Mouse (Mus musculus): ENCODE measurements around the gene Zfp977. TPM values are rescaled to one million over a fixed set of nuclear protein-coding genes. Genes with fewer than 3 reads are reported as not detected.
"Not testable (repeated sequence)": the region's sequence is repeated elsewhere in the genome, so short reads cannot be mapped to it uniquely, and the experiment has no call there.

Zfp977 gene
- polyA plus RNA-seq (2015; fragmentation: Nextera tagmentation; extraction: Ambion mirVana): 1.5 TPM in 2 replicates

- not testable (repeated sequence) for H3K27me3 ChIP-seq; H3K4me3 ChIP-seq; H3K27ac ChIP-seq; H3K9me3 ChIP-seq; H3K9ac ChIP-seq; H3K4me2 ChIP-seq; H3K36me3 ChIP-seq; H3K4me1 ChIP-seq; ATAC-seq (ENCODE audit: insufficient number of reproducible peaks, low FRiP score, low TSS enrichment, low read depth)
- 91% methylated on average over 11 of the region's 11 CpGs for WGBS
Measured at GRCm38 (mm10) chr7:42592413-42592812, at the start of gene Zfp977. Gene Zfp977, minus strand, starts transcription at chr7:42592547.

- H3K9me3 ChIP-seq; H3K36me3 ChIP-seq; ATAC-seq (ENCODE audit: insufficient number of reproducible peaks, low FRiP score, low TSS enrichment, low read depth); H3K4me1 ChIP-seq; H3K4me2 ChIP-seq; H3K9ac ChIP-seq; H3K27me3 ChIP-seq; H3K4me3 ChIP-seq; H3K27ac ChIP-seq: not testable (repeated sequence)
Measured at GRCm38 (mm10) chr7:42631031-42631430, 38.7 kb upstream of the Zfp977 start.

GRCm38 (mm10) chr7:42595666-42596065, 3.3 kb upstream of the Zfp977 start:
- not testable (repeated sequence) for H3K4me3 ChIP-seq; H3K4me1 ChIP-seq; H3K36me3 ChIP-seq; H3K27me3 ChIP-seq; H3K9me3 ChIP-seq; H3K4me2 ChIP-seq; H3K9ac ChIP-seq; ATAC-seq (ENCODE audit: insufficient number of reproducible peaks, low FRiP score, low TSS enrichment, low read depth); H3K27ac ChIP-seq

- H3K27ac ChIP-seq; H3K9ac ChIP-seq; H3K27me3 ChIP-seq; H3K36me3 ChIP-seq; H3K4me2 ChIP-seq; H3K4me1 ChIP-seq; ATAC-seq (ENCODE audit: insufficient number of reproducible peaks, low FRiP score, low TSS enrichment, low read depth); H3K9me3 ChIP-seq; H3K4me3 ChIP-seq: not testable (repeated sequence)
Measured at GRCm38 (mm10) chr7:42591311-42591710, 1.0 kb downstream of the Zfp977 start.

- Histone ChIP-seq H3K27me3 (no peaks in the 10 kb centered on the region), H3K4me1 (no peaks in the 10 kb centered on the region), H3K36me3 (peaks cover 7% of the 10 kb centered on the region; the same call in 1 of the 2 replicates), H3K4me3 (no peak within 1 kb of the TSS), H3K9me3 (peaks cover 28% of the 10 kb centered on the region), H3K9ac (no peak within 1 kb of the TSS), H3K27ac (no peak within 1 kb of the TSS), H3K4me2 (no peak within 1 kb of the TSS)
- ATAC-seq (ENCODE audit: insufficient number of reproducible peaks, low FRiP score, low TSS enrichment, low read depth): no peak
- WGBS: 90% methylated on average over 5 of the region's 5 CpGs
Measured at GRCm38 (mm10) chr7:42578488-42578887, 13.9 kb downstream of the Zfp977 start, which contains the start of gene Gm21028. Gene Gm21028, minus strand, starts transcription at chr7:42578588.

- H3K4me2 ChIP-seq: no peak overlapping the region
- 74% methylated on average over 3 of the region's 3 CpGs for WGBS
- no peaks in the 10 kb centered on the region for H3K4me1 ChIP-seq
- no peak for ATAC-seq (ENCODE audit: insufficient number of reproducible peaks, low FRiP score, low TSS enrichment, low read depth)
- no peaks in the 10 kb centered on the region for H3K27me3 ChIP-seq
- H3K9me3 ChIP-seq: no peaks in the 10 kb centered on the region
- no peak overlapping the region for H3K9ac ChIP-seq
- H3K4me3 ChIP-seq: no peak overlapping the region
- no peaks in the 10 kb centered on the region for H3K36me3 ChIP-seq
- no peak overlapping the region for H3K27ac ChIP-seq
Measured at GRCm38 (mm10) chr7:42551766-42552165, 40.6 kb downstream of the Zfp977 start.

Small RNA genes lying within 50 kb of the gene (microRNA-seq; reads per million reads assigned to microRNA genes)
- not detected for gene Gm24938

Other genes with a start within 250 kb of the Zfp977 start
- not detected in 2 replicates for gene 4933421I07Rik, start 144.4 kb downstream of the Zfp977 start, polyA plus RNA-seq (2015; fragmentation: Nextera tagmentation; extraction: Ambion mirVana)
- gene Zfp141, start 86.8 kb downstream of the Zfp977 start, polyA plus RNA-seq (2015; fragmentation: Nextera tagmentation; extraction: Ambion mirVana): 9.3 and 10.4 TPM in 2 replicates
- gene Gm21028, start 14.0 kb downstream of the Zfp977 start, polyA plus RNA-seq (2015; fragmentation: Nextera tagmentation; extraction: Ambion mirVana): not detected in 2 replicates
- 2.8 and 3.0 TPM in 2 replicates for gene Zfp976, start 50.0 kb upstream of the Zfp977 start, polyA plus RNA-seq (2015; fragmentation: Nextera tagmentation; extraction: Ambion mirVana)
- 6.9 and 7.6 TPM in 2 replicates for gene Zfp975, start 100.2 kb upstream of the Zfp977 start, polyA plus RNA-seq (2015; fragmentation: Nextera tagmentation; extraction: Ambion mirVana)
- not detected in 2 replicates for gene Gm17067, start 134.5 kb upstream of the Zfp977 start, polyA plus RNA-seq (2015; fragmentation: Nextera tagmentation; extraction: Ambion mirVana)
- gene Vmn2r62, start 201.0 kb upstream of the Zfp977 start, polyA plus RNA-seq (2015; fragmentation: Nextera tagmentation; extraction: Ambion mirVana): not detected in 2 replicates

Data from limb, embryonic 15.5 days (tissue).